Mouse (Mus musculus): ENCODE data around the gene Phykpl.

Phykpl gene

GRCm38 (mm10) chr11:51584431-51585248 is at the start of gene Phykpl:
Phykpl (plus strand) TSS chr11:51584757.
- peak; percentile 86 for DNase-seq (ENCODE audit: low read depth, low spot score)

DNA sequence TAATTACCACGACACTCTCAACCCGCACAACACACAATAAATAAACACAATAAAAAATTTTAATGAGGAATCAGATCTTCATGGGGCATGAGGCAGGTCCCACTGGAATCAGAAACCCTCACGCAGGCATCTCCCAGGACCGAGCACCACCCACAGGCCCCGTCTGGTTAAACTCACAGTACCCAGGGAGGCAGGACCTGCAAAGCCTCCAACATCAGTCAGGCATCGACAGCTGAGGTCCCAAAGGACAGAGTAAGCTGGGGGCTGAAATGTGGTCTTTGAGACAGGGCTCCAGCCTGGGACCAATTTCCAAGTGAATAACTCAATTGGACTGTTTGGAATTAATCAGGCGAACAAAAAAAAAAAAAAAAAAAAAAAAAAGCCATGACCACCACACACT is 46.2 kb upstream of the Phykpl start:
- DNase-seq (ENCODE audit: low read depth, low spot score): no peak

GRCm38 (mm10) chr11:51538919-51539758 is 45.4 kb upstream of the Phykpl start:
- no peak for DNase-seq (ENCODE audit: low read depth, low spot score)

- peak; percentile 84 for DNase-seq (ENCODE audit: low read depth, low spot score)
Observed at GRCm38 (mm10) chr11:51539759-51540282, 44.7 kb upstream of the Phykpl start.

DNA sequence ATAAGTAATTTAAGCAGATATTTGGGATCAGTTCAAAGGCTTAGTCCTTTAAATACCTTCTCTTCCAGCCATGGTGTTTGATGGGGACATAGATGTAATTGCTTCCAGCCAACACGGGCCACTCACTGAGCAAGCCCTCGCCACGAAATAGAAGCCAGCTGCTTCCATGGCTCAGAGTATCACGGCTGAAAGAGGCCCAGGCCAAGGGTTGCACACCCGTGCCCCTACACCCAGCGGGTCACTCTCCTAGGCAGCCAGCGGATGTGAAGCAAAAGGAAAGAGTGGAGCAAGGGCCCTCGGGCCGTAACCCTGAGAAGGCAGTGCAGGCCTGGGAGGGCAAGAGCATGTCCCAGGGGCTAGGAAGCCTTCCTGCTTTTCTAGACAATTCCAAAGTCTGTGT is 42.1 kb upstream of the Phykpl start:
- no peak for DNase-seq (ENCODE audit: low read depth, low spot score)

DNA sequence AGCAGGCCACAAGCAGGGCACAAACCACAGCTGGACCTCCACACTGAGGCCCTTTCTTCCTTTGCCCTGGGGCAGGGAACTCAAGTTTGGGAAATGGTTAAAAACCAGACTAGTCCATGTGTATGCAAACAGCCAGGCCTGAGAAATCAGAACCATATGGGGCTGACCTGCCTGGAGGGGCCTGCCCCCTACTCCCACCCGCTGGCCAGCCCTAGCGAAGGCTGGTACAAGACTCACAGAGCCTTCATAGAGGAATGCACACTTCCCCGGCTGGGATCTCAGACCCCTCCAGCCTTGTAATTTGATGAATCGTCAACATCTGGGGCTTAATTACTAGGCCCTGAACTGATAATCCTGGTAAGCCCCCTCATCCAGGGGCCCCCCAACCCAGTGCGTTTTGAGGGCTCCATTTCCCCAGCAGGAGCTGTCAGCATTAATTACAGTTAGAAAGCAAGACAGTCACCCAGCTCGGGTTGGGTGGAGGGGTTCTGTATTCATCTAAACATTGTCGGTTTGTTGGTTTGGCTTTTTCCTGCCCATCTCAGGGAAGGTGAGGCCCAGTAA is 41.0 kb upstream of the Phykpl start:
- no peak for DNase-seq (ENCODE audit: low read depth, low spot score)

GRCm38 (mm10) chr11:51544413-51544812 is 40.1 kb upstream of the Phykpl start:
- DNase-seq (ENCODE audit: low read depth, low spot score): no peak

DNA sequence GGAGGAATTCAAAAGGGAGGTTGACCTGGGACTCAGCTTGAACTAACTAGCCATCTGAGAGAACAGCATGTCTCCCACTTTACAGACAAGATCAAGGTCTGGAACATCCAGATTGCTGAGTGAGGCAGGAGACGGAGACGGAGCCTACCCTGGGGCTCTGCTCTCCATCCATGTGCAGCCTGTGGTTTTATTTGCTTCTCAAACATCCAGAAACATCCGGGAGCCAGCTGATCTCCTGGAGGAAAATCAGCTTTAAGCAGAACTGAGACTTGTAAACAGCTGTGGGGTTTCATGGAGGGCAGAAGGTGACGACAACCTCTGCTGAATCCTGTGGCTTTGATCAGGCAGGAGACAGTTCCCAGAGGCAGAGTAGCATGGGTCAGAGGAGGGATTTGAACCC is 38.7 kb upstream of the Phykpl start:
- DNase-seq (ENCODE audit: low read depth, low spot score): no peak

DNA sequence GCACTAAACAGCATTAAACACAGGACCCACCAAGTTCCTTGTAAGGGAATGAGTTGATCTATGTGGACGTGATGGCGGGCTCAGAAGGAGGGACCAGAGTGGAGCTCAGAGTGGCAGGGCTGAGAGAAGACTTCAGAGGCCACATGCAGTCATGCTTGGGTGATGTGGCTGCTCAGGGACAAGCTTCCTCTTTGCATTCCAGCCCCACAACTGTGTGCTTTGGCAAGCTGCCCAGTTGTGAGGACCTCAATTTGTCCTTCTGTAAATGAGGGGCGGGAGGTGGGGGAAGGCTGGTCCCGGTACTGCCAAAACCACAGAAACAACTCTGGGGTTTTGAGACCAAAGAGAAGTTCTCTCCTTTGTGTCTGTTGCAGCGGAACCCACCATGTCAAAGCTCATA is 33.3 kb upstream of the Phykpl start:
- DNase-seq (ENCODE audit: low read depth, low spot score): no peak

GRCm38 (mm10) chr11:51552091-51552490 is 32.5 kb upstream of the Phykpl start:
- DNase-seq (ENCODE audit: low read depth, low spot score): no peak

GRCm38 (mm10) chr11:51554590-51554989 is 30.0 kb upstream of the Phykpl start:
- no peak for DNase-seq (ENCODE audit: low read depth, low spot score)

GRCm38 (mm10) chr11:51555066-51555465 is 29.5 kb upstream of the Phykpl start:
- DNase-seq (ENCODE audit: low read depth, low spot score): no peak

- DNase-seq (ENCODE audit: low read depth, low spot score): no peak
Observed at GRCm38 (mm10) chr11:51563276-51563675, 21.3 kb upstream of the Phykpl start.

- no peak for DNase-seq (ENCODE audit: low read depth, low spot score)
Observed at GRCm38 (mm10) chr11:51565062-51565461, 19.5 kb upstream of the Phykpl start.

GRCm38 (mm10) chr11:51565951-51566350 is 18.6 kb upstream of the Phykpl start:
- no peak for DNase-seq (ENCODE audit: low read depth, low spot score)

GRCm38 (mm10) chr11:51568801-51569200 is 15.8 kb upstream of the Phykpl start:
- DNase-seq (ENCODE audit: low read depth, low spot score): no peak

DNA sequence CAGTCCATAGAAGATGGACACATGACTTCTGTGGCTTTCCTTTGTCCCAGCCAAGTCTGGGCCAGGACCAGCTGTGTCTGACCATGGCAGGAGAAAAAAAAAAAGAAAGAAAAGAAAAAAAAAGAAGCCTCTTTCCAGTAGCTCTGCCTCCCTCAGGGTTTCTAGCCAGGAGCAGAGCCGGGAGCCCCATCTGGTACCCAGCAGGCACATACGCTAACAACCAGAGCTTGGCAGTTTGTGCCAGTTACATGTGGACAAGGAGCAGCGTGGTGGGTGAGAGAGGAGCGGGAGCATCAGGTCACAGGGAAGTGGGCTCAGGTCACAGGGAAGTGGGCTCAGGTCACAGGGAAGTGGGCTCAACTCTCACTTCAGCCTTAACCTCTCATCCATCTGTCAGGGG is 8.1 kb upstream of the Phykpl start:
- DNase-seq (ENCODE audit: low read depth, low spot score): no peak

- no peak for DNase-seq (ENCODE audit: low read depth, low spot score)
Observed at GRCm38 (mm10) chr11:51577587-51577986, 7.0 kb upstream of the Phykpl start.

DNA sequence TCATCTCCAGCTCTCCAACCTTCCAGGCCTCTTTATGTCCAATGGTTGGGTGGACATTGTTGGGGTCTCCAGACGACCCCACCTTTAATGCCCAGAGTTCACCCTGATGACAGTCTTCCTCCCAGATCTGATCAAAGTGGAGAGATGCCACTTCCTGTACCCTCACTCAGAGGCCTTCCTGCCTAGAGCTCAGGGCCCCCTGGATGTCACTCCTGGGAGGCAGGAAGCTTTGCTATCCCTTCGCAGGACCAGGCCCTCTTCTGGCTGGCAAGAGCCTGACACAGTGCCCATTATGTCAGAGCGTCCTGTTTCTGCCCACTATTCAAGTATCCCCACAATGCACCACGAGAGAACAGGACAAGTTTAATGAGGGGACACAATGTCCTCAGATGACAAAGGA is 5.5 kb upstream of the Phykpl start:
- DNase-seq (ENCODE audit: low read depth, low spot score): no peak

GRCm38 (mm10) chr11:51582713-51583112 is 1.8 kb upstream of the Phykpl start:
- peak; percentile 43 for DNase-seq (ENCODE audit: low read depth, low spot score)

DNA sequence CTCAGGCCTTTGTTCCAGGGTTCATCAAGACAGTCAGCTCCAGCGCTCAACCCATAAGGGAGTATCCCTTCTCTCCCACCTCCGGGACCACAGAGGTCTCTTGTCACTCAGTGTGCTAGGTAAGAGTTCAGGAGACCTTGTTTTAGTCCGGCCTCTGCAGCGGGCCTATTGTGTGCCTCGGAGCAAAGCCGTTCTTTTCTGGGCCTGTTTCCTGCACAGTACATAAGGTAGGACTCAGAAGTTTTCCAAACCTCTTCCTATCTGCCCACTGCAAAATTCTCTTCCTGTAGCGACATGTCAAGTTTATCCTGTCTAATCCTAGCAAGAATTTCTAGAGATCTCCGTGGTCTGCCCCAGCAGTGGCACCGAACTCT is 513 bp upstream of the Phykpl start:
- DNase-seq (ENCODE audit: low read depth, low spot score): no peak

DNA sequence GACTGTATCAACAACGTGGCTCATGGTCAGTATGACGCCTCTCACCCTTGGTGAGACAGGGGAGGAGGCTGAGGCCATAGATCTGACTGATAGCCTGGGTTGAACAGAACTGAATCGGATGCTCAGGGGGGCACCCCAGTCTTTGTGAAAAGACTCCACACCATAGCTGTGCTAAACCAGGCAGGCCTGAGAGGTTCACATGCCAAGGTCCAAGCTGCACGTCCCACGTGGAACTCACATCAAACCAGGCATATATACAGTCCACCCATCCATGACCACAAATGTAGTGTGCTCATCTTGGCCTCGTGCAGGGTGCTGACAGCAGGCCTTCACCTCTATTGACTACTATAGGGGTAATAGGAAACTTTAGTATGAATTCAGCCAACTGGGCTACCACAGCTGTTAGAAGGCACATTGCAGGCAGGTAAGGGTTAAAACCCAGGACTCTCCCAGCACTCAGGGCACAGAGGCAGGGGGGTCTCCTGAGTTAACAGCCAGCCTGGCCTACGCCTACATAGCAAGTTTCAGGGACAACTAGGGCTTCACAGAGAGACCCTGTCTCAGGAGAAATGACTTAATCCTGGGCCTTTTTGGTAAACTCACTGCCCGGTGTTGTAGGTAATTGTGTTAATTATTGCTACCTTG is 1.2 kb downstream of the Phykpl start:
- no peak for DNase-seq (ENCODE audit: low read depth, low spot score)
